Mouse (Mus musculus) midbrain, embryonic 16.5 days (tissue): ENCODE measurements around the gene Bcar3. TPM values are rescaled to one million over a fixed set of nuclear protein-coding genes. Genes with fewer than 3 reads are reported as not detected.
A peak's percentile ranks its signal among the peaks of the same experiment; 100 is the strongest.

Source experiments
- ATAC-seq: fragments of 200-750 bp; cut with Nextera tagmentation; 2 replicates; pipeline ENCODE4 v1.8.0; 2017; ENCODE audit warnings: moderate TSS enrichment
- H3K27ac ChIP-seq: fragments of 300-500 bp; sonication (generic); 2 replicates; pipeline ENCODE4 v1.5.1; 2014; ENCODE audit warnings: mild to moderate bottlenecking, low read length, mixed read lengths
- H3K27me3 ChIP-seq: fragments of 300-500 bp; sonication (generic); 2 replicates; pipeline ENCODE4 v1.6.1; 2014; ENCODE audit warnings: low read depth, low read length, mixed read lengths; ENCODE audit not compliant: control insufficient read depth, insufficient read depth
- H3K36me3 ChIP-seq: fragments of 300-500 bp; sonication (generic); 2 replicates; pipeline ENCODE4 v1.6.1; 2014; ENCODE audit warnings: mild to moderate bottlenecking, low read length, moderate library complexity, mixed read lengths; ENCODE audit not compliant: control insufficient read depth, insufficient read depth
- H3K4me1 ChIP-seq: fragments of 300-500 bp; sonication (generic); 2 replicates; pipeline ENCODE4 v1.6.1; 2014; ENCODE audit warnings: mild to moderate bottlenecking, low read length, mixed read lengths; ENCODE audit not compliant: control insufficient read depth, insufficient read depth
- H3K4me2 ChIP-seq: fragments of 300-500 bp; sonication (generic); 2 replicates; pipeline ENCODE4 v1.6.1; 2014; ENCODE audit warnings: mild to moderate bottlenecking, low read length, mixed read lengths
- H3K4me3 ChIP-seq: fragments of 300-500 bp; sonication (generic); 2 replicates; pipeline ENCODE4 v1.5.1; 2014; ENCODE audit warnings: low read depth, mild to moderate bottlenecking, low read length, moderate library complexity, mixed read lengths
- H3K9ac ChIP-seq: fragments of 300-500 bp; sonication (generic); 2 replicates; pipeline ENCODE4 v1.6.1; 2014; ENCODE audit warnings: low read depth, low read length, mixed read lengths
- H3K9me3 ChIP-seq: fragments of 300-500 bp; sonication (generic); replicated peaks from 2 replicates; pipeline ENCODE4 v1.6.1; 2014; ENCODE audit warnings: mild to moderate bottlenecking, low read length, mixed read lengths; ENCODE audit not compliant: control insufficient read depth, poor library complexity, severe bottlenecking
- WGBS: fragments of 180-500 bp; shearing (Covaris S2); extraction: QIAGEN DNeasy Blood & Tissue Kit; methylation state at CpG from one replicate; pipeline ENCODE4 v1.1.7; 2014; 5-methylcytosine and 5-hydroxymethylcytosine counted together
- microRNA counts: library from miRNA; unstranded; fragments of <30 nt; microRNA quantifications from one replicate; lab custom pipeline; 2016
- microRNA-seq: library from miRNA; unstranded; fragments of <30 nt; microRNA quantifications from one replicate; pipeline ENCODE4, GENCODE M21; 2017
- polyA plus RNA-seq: library from polyadenylated mRNA; unstranded; fragments of >200 nt; fragmentation: Nextera tagmentation; extraction: Ambion mirVana; gene quantifications from 2 replicates; pipeline ENCODE4 v1.2.1, GENCODE M21; 2015

Bcar3 gene
- polyA plus RNA-seq, 1 experiment from 2014 or later, result 7.6 TPM

- no peak overlapping the region for H3K27ac ChIP-seq
Observed at GRCm38 (mm10) chr3:122566549-122566948, 272.6 kb downstream of the Bcar3 start.

GRCm38 (mm10) chr3:122573426-122574286 is 279.7 kb downstream of the Bcar3 start:
- H3K4me2 ChIP-seq, result no peak overlapping the region
- WGBS, result 93% methylated on average over 5 of the region's 5 CpGs
- H3K9ac ChIP-seq, result no peak overlapping the region
- H3K27me3 ChIP-seq, result no peaks in the 10 kb centered on the region
- peaks cover 2% of the 10 kb centered on the region; the same call in 1 of the 2 replicates for H3K36me3 ChIP-seq
- ATAC-seq, result peak; percentile 22; the same call in 1 of the 2 replicates
- no peaks in the 10 kb centered on the region for H3K9me3 ChIP-seq
- peaks cover 2% of the 10 kb centered on the region; the same call in 1 of the 2 replicates for H3K4me1 ChIP-seq
- H3K27ac ChIP-seq, result no peak overlapping the region
- no peak overlapping the region for H3K4me3 ChIP-seq

More at GRCm38 (mm10) chr3:122566549-122566948, 272.6 kb downstream of the Bcar3 start:
- Histone ChIP-seq H3K4me3 (no peak overlapping the region), H3K9me3 (no peaks in the 10 kb centered on the region), H3K27me3 (no peaks in the 10 kb centered on the region), H3K9ac (no peak overlapping the region), H3K36me3 (peaks cover 2% of the 10 kb centered on the region; the same call in 1 of the 2 replicates), H3K4me2 (no peak overlapping the region), H3K4me1 (no peaks in the 10 kb centered on the region)
- no peak for ATAC-seq
- 70% methylated on average over 4 of the region's 4 CpGs for WGBS

- WGBS, result 61% methylated on average over 1 of the region's 1 CpGs
- ATAC-seq, result no peak
- no peaks in the 10 kb centered on the region for H3K27me3 ChIP-seq
- no peak overlapping the region for H3K4me2 ChIP-seq
- no peak overlapping the region for H3K9ac ChIP-seq
- peaks cover 2% of the 10 kb centered on the region; the same call in 1 of the 2 replicates for H3K36me3 ChIP-seq
- H3K9me3 ChIP-seq, result no peaks in the 10 kb centered on the region
- H3K4me3 ChIP-seq, result no peak overlapping the region
- H3K27ac ChIP-seq, result no peak overlapping the region
- peaks cover 2% of the 10 kb centered on the region; the same call in 1 of the 2 replicates for H3K4me1 ChIP-seq
Observed at GRCm38 (mm10) chr3:122574921-122575320, 281.0 kb downstream of the Bcar3 start.

- ATAC-seq, result no peak
- Histone ChIP-seq H3K4me2 (no peak overlapping the region), H3K27me3 (no peaks in the 10 kb centered on the region), H3K4me1 (peaks cover 2% of the 10 kb centered on the region; the same call in 1 of the 2 replicates), H3K4me3 (no peak overlapping the region), H3K9me3 (no peaks in the 10 kb centered on the region), H3K9ac (no peak overlapping the region), H3K36me3 (no peaks in the 10 kb centered on the region; the same call in 1 of the 2 replicates), H3K27ac (no peak overlapping the region)
Observed at GRCm38 (mm10) chr3:122577360-122577759, 283.4 kb downstream of the Bcar3 start.

MicroRNAs within 50 kb of the gene (microRNA counts, 519-probe panel; counts per million panel counts)
- 2,003 counts per million, percentile 48 among the panel's probes with 10 or more counts for microRNA mmu-miR-760 (lab: Ali Mortazavi, UCI)

Small RNA genes within 50 kb of the gene (microRNA-seq; reads per million reads assigned to microRNA genes)
- gene Mir760 (521 reads per million, percentile 72 among the genes with 10 or more reads in this experiment), gene Mir7657 (not detected)

Other genes starting within 250 kb of the Bcar3 start
- 0.93 and 1.7 TPM in 2 replicates for gene Abca4, start 249.7 kb upstream of the Bcar3 start, polyA plus RNA-seq
- 38.9 and 41.4 TPM in 2 replicates for gene Gclm, start 48.6 kb upstream of the Bcar3 start, polyA plus RNA-seq
- 42.6 and 48.3 TPM in 2 replicates for gene Dnttip2, start 19.7 kb upstream of the Bcar3 start, polyA plus RNA-seq